Mouse (Mus musculus): ENCODE data around the gene Cept1.
"Not testable (repeated sequence)": the region's sequence is repeated elsewhere in the genome, so short reads cannot be mapped to it uniquely, and the experiment has no call there.

The Cept1 gene

GRCm38 (mm10) chr3:106547171-106547923, at the start of gene Cept1, which contains the start of gene Dram2:
Gene Cept1, minus strand, starts transcription at chr3:106547802.
Gene Dram2, plus strand, starts transcription at chr3:106547798.
- peak; percentile 86 to 94 for DNase-seq (ENCODE audit: low spot score in 2 of 2)

GRCm38 (mm10) chr3:106593631-106594030, 46.0 kb upstream of the Cept1 start:
- not testable (repeated sequence) for DNase-seq (ENCODE audit: low spot score in 2 of 2)

GRCm38 (mm10) chr3:106579296-106579695, 31.7 kb upstream of the Cept1 start:
- no peak for DNase-seq (ENCODE audit: low spot score in 2 of 2)

GRCm38 (mm10) chr3:106573191-106573590, 25.6 kb upstream of the Cept1 start:
- no peak for DNase-seq (ENCODE audit: low spot score in 2 of 2)

- DNase-seq (ENCODE audit: low spot score in 2 of 2): no peak
Measured at GRCm38 (mm10) chr3:106565876-106566275, 18.3 kb upstream of the Cept1 start.

- no peak for DNase-seq (ENCODE audit: low spot score in 2 of 2)
Measured at GRCm38 (mm10) chr3:106558271-106558670, 10.7 kb upstream of the Cept1 start.

- DNase-seq (ENCODE audit: low spot score in 2 of 2): no peak
Measured at GRCm38 (mm10) chr3:106555743-106556250, 8.2 kb upstream of the Cept1 start.

GRCm38 (mm10) chr3:106553411-106553810, 5.8 kb upstream of the Cept1 start:
- no peak for DNase-seq (ENCODE audit: low spot score in 2 of 2)

- DNase-seq (ENCODE audit: low spot score in 2 of 2): no peak
Measured at GRCm38 (mm10) chr3:106548971-106549370, 1.4 kb upstream of the Cept1 start.

- DNase-seq (ENCODE audit: low spot score in 2 of 2): no peak
Measured at GRCm38 (mm10) chr3:106547924-106548539, 430 bp upstream of the Cept1 start.

GRCm38 (mm10) chr3:106544721-106545316, 2.8 kb downstream of the Cept1 start:
- DNase-seq (ENCODE audit: low spot score in 2 of 2): no peak

- no peak for DNase-seq (ENCODE audit: low spot score in 2 of 2)
Measured at GRCm38 (mm10) chr3:106533277-106533676, 14.3 kb downstream of the Cept1 start.

GRCm38 (mm10) chr3:106528032-106528431, 19.6 kb downstream of the Cept1 start:
- DNase-seq (ENCODE audit: low spot score in 2 of 2): no peak

GRCm38 (mm10) chr3:106526411-106526810, 21.2 kb downstream of the Cept1 start:
- DNase-seq (ENCODE audit: low spot score in 2 of 2): no peak

- no peak for DNase-seq (ENCODE audit: low spot score in 2 of 2)
Measured at GRCm38 (mm10) chr3:106522730-106523129, 24.9 kb downstream of the Cept1 start.

- no peak for DNase-seq (ENCODE audit: low spot score in 2 of 2)
Measured at GRCm38 (mm10) chr3:106515016-106515415, 32.6 kb downstream of the Cept1 start.

GRCm38 (mm10) chr3:106510669-106511068, 36.9 kb downstream of the Cept1 start:
- DNase-seq (ENCODE audit: low spot score in 2 of 2): no peak

- DNase-seq (ENCODE audit: low spot score in 2 of 2): no peak
Measured at GRCm38 (mm10) chr3:106502892-106503291, 44.7 kb downstream of the Cept1 start.

- no peak for DNase-seq (ENCODE audit: low spot score in 2 of 2)
Measured at GRCm38 (mm10) chr3:106500510-106500909, 47.1 kb downstream of the Cept1 start.

GRCm38 (mm10) chr3:106496996-106497395, 50.6 kb downstream of the Cept1 start:
- no peak for DNase-seq (ENCODE audit: low spot score in 2 of 2)

GRCm38 (mm10) chr3:106496045-106496721, 51.4 kb downstream of the Cept1 start:
- peak; percentile 16 to 35 for DNase-seq (ENCODE audit: low spot score in 2 of 2)

All from frontal cortex, postnatal 36 days (tissue).